Mouse (Mus musculus): ENCODE results near the gene Fgf7. TPM values are rescaled to one million over a fixed set of nuclear protein-coding genes. Genes with fewer than 3 reads are reported as not detected.
A peak's percentile ranks its signal among the peaks of the same experiment; 100 is the strongest.

The Fgf7 gene
- polyA plus RNA-seq, 1 experiment from 2014 or later = 0.22 TPM

DNA sequence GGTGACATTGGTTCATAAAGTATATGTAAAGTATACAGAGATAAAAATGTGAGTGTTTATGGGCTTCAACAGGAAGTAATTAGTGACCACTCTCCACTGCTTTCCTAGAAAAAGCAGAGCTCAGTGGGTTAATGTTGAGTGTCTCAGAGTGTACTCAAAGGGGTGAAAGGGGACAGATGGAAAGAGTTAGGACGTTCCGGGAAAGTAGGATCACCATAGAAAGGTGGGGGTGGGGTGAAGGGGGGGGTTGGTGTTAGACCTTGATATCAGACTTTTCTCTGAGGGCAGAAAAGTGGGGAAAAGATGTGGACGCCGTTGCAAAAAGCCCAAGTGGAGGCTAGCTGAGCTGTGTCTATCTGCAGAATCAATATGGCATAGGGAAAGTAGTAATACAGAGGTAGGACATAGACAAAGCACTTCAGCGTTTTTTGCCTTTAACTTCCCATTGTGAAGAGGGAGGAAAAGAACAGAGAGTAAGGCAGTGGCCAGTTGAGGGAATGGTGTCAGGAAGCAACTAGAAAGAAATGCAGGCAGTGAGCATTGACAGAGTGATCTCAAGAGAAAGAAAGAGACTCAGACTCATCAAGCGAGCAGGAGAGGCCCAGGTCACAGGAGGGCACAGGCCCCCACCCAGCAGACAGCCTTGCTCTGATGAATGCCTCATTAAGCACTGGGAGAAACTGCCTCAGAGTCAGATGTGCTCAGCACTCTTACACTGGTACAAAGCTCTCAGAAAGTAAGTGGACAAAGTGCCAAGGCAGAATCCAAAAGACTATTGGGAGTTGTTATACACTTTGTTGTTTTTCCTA is 18.5 kb downstream of the Fgf7 start:
- Histone ChIP-seq H3K9ac (ENCODE audit: low read length) (no peak overlapping the region), H3K36me3 (ENCODE audit: control insufficient read depth, insufficient read depth, low read length) (no peaks in the 10 kb centered on the region), H3K4me2 (ENCODE audit: low read length) (no peak overlapping the region), H3K9me3 (ENCODE audit: control insufficient read depth, low read length) (no peaks in the 10 kb centered on the region), H3K27ac (ENCODE audit: low read depth) (no peak overlapping the region), H3K27me3 (replicated peaks; ENCODE audit: control insufficient read depth, insufficient read depth, low read length) (no peaks in the 10 kb centered on the region), H3K4me3 (ENCODE audit: low read depth, low read length) (no peak overlapping the region), H3K4me1 (replicated peaks; ENCODE audit: control insufficient read depth, insufficient read depth, low read length) (no peaks in the 10 kb centered on the region)
- no peak for DNase-seq (ENCODE audit: low spot score)
- ATAC-seq (replicated peaks; ENCODE audit: low FRiP score, low TSS enrichment, low read depth) = no peak
- WGBS = 47% methylated on average over 6 of the region's 6 CpGs

DNA sequence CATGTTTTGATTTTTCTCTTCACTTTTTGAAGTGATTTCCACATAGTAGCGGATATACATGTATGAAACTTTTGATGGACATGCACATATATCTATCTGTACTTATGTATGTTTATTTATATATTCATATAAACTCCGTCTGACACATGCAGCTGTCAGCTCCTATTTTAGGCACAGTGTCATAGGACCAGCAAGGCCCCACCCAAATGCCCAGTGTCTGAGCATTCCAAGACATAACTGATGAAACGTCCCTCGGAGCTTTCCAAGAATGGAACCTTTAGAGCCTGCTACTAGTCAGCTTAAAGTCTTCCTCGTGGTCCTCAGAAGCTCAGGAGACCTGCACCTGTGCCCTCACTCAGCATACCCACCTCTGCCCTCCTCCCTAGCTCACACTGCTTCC is 19.2 kb downstream of the Fgf7 start:
- H3K9me3 ChIP-seq (ENCODE audit: control insufficient read depth, low read length) = no peaks in the 10 kb centered on the region
- no peak for DNase-seq (ENCODE audit: low spot score)
- H3K27ac ChIP-seq (ENCODE audit: low read depth) = no peak overlapping the region
- no peak overlapping the region for H3K4me3 ChIP-seq (ENCODE audit: low read depth, low read length)
- no peaks in the 10 kb centered on the region for H3K4me1 ChIP-seq (replicated peaks; ENCODE audit: control insufficient read depth, insufficient read depth, low read length)
- no peak for ATAC-seq (replicated peaks; ENCODE audit: low FRiP score, low TSS enrichment, low read depth)
- no peak overlapping the region for H3K9ac ChIP-seq (ENCODE audit: low read length)
- 73% methylated on average over 5 of the region's 5 CpGs for WGBS
- no peaks in the 10 kb centered on the region for H3K27me3 ChIP-seq (replicated peaks; ENCODE audit: control insufficient read depth, insufficient read depth, low read length)
- no peak overlapping the region for H3K4me2 ChIP-seq (ENCODE audit: low read length)
- no peaks in the 10 kb centered on the region for H3K36me3 ChIP-seq (ENCODE audit: control insufficient read depth, insufficient read depth, low read length)

DNA sequence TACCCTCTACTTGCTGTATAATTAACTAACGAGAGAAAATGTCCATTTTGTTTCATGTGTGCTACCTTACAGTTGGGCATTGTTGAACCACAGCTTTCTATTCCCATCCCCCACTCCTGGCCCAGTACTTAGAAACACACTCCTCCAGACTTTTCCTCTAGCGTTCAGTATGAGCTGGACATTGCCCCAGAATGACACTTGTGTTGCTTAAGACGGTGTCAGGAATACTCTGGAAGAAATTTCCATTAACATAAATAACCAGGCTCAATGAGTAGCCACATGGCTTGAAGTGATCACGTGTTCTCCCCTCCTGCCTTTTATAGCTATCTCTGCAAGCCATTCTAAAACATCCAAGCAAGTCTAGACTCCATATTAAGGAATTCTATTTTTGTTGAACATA is 26.1 kb downstream of the Fgf7 start:
- Histone ChIP-seq H3K27me3 (replicated peaks; ENCODE audit: control insufficient read depth, insufficient read depth, low read length) (no peaks in the 10 kb centered on the region), H3K9ac (ENCODE audit: low read length) (no peak overlapping the region), H3K4me2 (ENCODE audit: low read length) (0 out of 2 replicates have a peak overlapping the region, but pooled peaks have one; percentile 11), H3K27ac (ENCODE audit: low read depth) (no peak overlapping the region), H3K36me3 (ENCODE audit: control insufficient read depth, insufficient read depth, low read length) (no peaks in the 10 kb centered on the region), H3K9me3 (ENCODE audit: control insufficient read depth, low read length) (no peaks in the 10 kb centered on the region), H3K4me1 (replicated peaks; ENCODE audit: control insufficient read depth, insufficient read depth, low read length) (peaks cover 4% of the 10 kb centered on the region), H3K4me3 (ENCODE audit: low read depth, low read length) (no peak overlapping the region)
- WGBS = 42% methylated on average over 4 of the region's 4 CpGs
- ATAC-seq (replicated peaks; ENCODE audit: low FRiP score, low TSS enrichment, low read depth) (no peak; the same call in 1 of the 2 replicates), DNase-seq (ENCODE audit: low spot score) (no peak)

DNA sequence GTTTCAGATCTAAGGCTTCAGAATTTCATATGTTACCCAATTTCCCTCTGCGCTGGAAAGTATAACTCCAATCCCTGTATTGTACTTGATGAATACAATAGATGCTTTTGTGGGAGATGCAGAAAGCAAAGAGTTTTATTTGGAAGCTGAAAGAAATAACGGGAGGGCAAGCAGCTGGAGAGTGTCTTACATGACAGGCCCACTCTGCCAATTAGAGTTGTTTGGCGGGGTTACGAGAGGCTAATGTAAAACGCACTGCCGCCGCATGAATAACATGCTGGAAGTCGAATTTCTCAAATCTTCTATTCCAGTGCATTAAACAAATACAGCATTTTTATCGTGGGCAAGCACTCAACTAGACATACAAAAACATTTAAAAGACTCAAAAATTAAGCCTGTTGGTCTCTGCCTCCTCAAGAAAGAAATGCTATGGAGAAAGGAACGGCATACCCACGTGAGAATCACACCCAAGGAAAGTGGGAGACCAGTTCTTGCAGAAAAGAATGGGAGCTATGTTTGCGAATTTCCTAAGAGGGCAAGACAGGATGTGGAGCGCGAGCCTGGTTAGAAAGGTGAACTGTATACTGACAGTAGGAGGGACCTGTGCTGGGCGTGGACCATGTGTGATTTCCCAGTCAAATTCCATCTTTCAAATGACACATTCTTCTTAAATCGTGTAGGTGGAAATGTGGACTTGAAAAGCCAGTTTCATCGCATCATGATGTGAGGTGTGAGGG is 26.7 kb downstream of the Fgf7 start:
- no peak overlapping the region for H3K4me3 ChIP-seq (ENCODE audit: low read depth, low read length)
- H3K9ac ChIP-seq (ENCODE audit: low read length) = no peak overlapping the region
- WGBS = 49% methylated on average over 17 of the region's 17 CpGs
- no peaks in the 10 kb centered on the region for H3K9me3 ChIP-seq (ENCODE audit: control insufficient read depth, low read length)
- no peak for DNase-seq (ENCODE audit: low spot score)
- H3K36me3 ChIP-seq (ENCODE audit: control insufficient read depth, insufficient read depth, low read length) = no peaks in the 10 kb centered on the region
- ATAC-seq (replicated peaks; ENCODE audit: low FRiP score, low TSS enrichment, low read depth) = peak; percentile 32; the same call in 1 of the 2 replicates
- H3K27ac ChIP-seq (ENCODE audit: low read depth) = peak overlapping the region; percentile 2; the same call in 1 of the 2 replicates
- peak overlapping the region; percentile 11; the same call in 1 of the 2 replicates for H3K4me2 ChIP-seq (ENCODE audit: low read length)
- peaks cover 4% of the 10 kb centered on the region for H3K4me1 ChIP-seq (replicated peaks; ENCODE audit: control insufficient read depth, insufficient read depth, low read length)
- H3K27me3 ChIP-seq (replicated peaks; ENCODE audit: control insufficient read depth, insufficient read depth, low read length) = no peaks in the 10 kb centered on the region

DNA sequence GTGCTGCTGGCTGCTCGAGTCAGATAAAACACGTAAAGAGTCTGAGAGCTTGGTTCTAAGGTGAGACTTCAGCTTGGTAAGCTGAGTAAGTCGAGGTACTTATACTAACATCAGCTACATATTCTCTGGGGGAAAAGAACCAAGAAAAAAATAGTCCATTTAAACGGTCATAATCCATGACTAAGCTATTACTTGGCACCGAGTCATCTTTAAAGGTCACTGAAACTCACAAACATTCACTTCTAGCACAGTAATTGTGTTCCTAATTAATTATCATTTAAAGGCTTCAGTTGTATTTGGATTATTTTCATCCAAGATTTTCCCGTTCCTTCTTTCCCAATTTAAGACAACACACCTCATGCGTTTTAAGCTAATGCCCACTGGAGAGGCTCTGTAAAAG is 28.4 kb downstream of the Fgf7 start:
- H3K9ac ChIP-seq (ENCODE audit: low read length) = no peak overlapping the region

DNA sequence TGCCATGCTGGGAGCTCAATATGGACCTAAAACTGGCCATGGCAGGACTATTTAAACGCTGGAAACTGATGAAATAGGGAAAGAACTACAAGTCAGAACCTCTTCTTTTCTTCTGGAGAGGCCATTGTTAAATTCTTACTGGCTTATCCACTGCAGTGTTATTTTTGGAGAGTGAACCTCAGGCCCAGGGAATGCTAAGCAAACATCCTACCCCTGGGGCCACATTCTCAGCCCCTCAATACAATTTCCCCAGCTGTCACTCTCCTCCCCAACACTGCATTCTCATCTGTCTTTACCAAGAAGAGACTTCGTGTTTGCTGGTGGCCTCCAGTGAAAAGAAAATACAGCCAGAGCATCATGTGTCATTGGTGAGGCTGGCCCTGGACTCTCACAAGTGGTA is 30.4 kb downstream of the Fgf7 start:
- no peaks in the 10 kb centered on the region for H3K27me3 ChIP-seq (replicated peaks; ENCODE audit: control insufficient read depth, insufficient read depth, low read length)
- peaks cover 4% of the 10 kb centered on the region for H3K4me1 ChIP-seq (replicated peaks; ENCODE audit: control insufficient read depth, insufficient read depth, low read length)
- H3K9ac ChIP-seq (ENCODE audit: low read length) = no peak overlapping the region
- no peaks in the 10 kb centered on the region for H3K36me3 ChIP-seq (ENCODE audit: control insufficient read depth, insufficient read depth, low read length)
- no peak overlapping the region for H3K27ac ChIP-seq (ENCODE audit: low read depth)
- H3K4me2 ChIP-seq (ENCODE audit: low read length) = no peak overlapping the region
- H3K4me3 ChIP-seq (ENCODE audit: low read depth, low read length) = no peak overlapping the region
- DNase-seq (ENCODE audit: low spot score) (no peak), ATAC-seq (replicated peaks; ENCODE audit: low FRiP score, low TSS enrichment, low read depth) (no peak)
- WGBS = 39% methylated on average over 2 of the region's 2 CpGs
- H3K9me3 ChIP-seq (ENCODE audit: control insufficient read depth, low read length) = no peaks in the 10 kb centered on the region

More for the DNA sequence above, 28.4 kb downstream of the Fgf7 start:
- no peaks in the 10 kb centered on the region for H3K27me3 ChIP-seq (replicated peaks; ENCODE audit: control insufficient read depth, insufficient read depth, low read length)
- H3K4me2 ChIP-seq (ENCODE audit: low read length) = no peak overlapping the region
- WGBS = 77% methylated on average over 7 of the region's 7 CpGs
- peaks cover 4% of the 10 kb centered on the region for H3K4me1 ChIP-seq (replicated peaks; ENCODE audit: control insufficient read depth, insufficient read depth, low read length)
- H3K9me3 ChIP-seq (ENCODE audit: control insufficient read depth, low read length) = no peaks in the 10 kb centered on the region
- no peaks in the 10 kb centered on the region for H3K36me3 ChIP-seq (ENCODE audit: control insufficient read depth, insufficient read depth, low read length)
- DNase-seq (ENCODE audit: low spot score) (no peak), ATAC-seq (replicated peaks; ENCODE audit: low FRiP score, low TSS enrichment, low read depth) (no peak)
- H3K4me3 ChIP-seq (ENCODE audit: low read depth, low read length) = no peak overlapping the region
- no peak overlapping the region for H3K27ac ChIP-seq (ENCODE audit: low read depth)

DNA sequence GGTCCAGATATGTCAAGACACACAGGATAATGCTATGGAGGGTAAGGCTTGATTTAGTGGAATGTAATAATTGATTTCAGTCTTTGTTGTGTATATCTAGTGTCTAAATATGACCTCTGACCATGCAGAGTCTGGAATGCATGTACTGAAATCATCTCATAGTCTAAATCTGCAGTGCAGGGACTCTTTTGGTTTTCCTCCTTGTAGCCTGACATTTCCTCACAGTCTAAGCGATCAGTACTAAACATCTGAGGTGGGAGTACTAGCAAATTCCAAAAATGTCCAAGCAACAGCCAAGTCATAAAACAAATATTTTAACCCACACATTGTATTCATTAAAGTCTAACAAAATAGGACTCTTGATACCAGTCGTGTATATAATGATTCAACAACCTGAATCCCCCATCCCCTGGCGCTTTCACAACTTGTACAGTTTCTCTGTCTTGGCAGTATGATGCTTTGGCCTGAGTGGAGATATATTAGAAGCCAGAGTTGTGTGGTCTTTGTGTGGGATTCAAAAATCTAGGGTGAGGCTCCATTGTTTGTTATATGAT is 30.9 kb downstream of the Fgf7 start:
- Histone ChIP-seq H3K4me3 (ENCODE audit: low read depth, low read length) (no peak overlapping the region), H3K4me2 (ENCODE audit: low read length) (no peak overlapping the region), H3K27ac (ENCODE audit: low read depth) (no peak overlapping the region), H3K9me3 (ENCODE audit: control insufficient read depth, low read length) (no peaks in the 10 kb centered on the region), H3K4me1 (replicated peaks; ENCODE audit: control insufficient read depth, insufficient read depth, low read length) (peaks cover 4% of the 10 kb centered on the region), H3K9ac (ENCODE audit: low read length) (no peak overlapping the region), H3K36me3 (ENCODE audit: control insufficient read depth, insufficient read depth, low read length) (no peaks in the 10 kb centered on the region), H3K27me3 (replicated peaks; ENCODE audit: control insufficient read depth, insufficient read depth, low read length) (no peaks in the 10 kb centered on the region)
- ATAC-seq (replicated peaks; ENCODE audit: low FRiP score, low TSS enrichment, low read depth) = no peak
- 79% methylated on average over 3 of the region's 3 CpGs for WGBS
- DNase-seq (ENCODE audit: low spot score) = no peak

DNA sequence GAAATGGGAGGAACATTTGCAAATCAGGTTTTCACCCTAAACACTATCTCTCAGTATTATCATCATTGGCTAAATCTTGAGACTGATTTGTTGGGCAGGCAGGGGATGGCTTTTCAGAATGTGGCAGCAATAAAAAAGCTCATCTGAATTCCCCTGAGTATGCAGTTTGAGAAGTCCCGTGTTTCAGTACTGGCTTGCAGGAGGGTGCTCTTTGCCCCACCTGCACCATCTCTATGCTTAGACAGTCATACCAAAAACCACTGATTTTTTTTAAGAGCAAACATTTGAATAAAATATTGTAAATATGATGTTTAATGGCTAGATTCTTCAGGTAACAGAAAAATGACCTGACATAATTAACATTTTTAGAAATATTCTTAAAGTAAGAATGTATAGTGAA is 35.3 kb downstream of the Fgf7 start:
- no peak overlapping the region for H3K4me3 ChIP-seq (ENCODE audit: low read depth, low read length)
- DNase-seq (ENCODE audit: low spot score) = no peak
- WGBS = 58% methylated on average over 1 of the region's 1 CpGs
- ATAC-seq (replicated peaks; ENCODE audit: low FRiP score, low TSS enrichment, low read depth) = no peak
- no peaks in the 10 kb centered on the region for H3K27me3 ChIP-seq (replicated peaks; ENCODE audit: control insufficient read depth, insufficient read depth, low read length)
- no peak overlapping the region for H3K4me2 ChIP-seq (ENCODE audit: low read length)
- no peak overlapping the region for H3K27ac ChIP-seq (ENCODE audit: low read depth)
- H3K9me3 ChIP-seq (ENCODE audit: control insufficient read depth, low read length) = no peaks in the 10 kb centered on the region
- H3K9ac ChIP-seq (ENCODE audit: low read length) = no peak overlapping the region
- no peaks in the 10 kb centered on the region for H3K4me1 ChIP-seq (replicated peaks; ENCODE audit: control insufficient read depth, insufficient read depth, low read length)
- H3K36me3 ChIP-seq (ENCODE audit: control insufficient read depth, insufficient read depth, low read length) = no peaks in the 10 kb centered on the region
